Mouse (Mus musculus): ENCODE results near the gene Wfdc15b.

Gene Wfdc15b

DNA sequence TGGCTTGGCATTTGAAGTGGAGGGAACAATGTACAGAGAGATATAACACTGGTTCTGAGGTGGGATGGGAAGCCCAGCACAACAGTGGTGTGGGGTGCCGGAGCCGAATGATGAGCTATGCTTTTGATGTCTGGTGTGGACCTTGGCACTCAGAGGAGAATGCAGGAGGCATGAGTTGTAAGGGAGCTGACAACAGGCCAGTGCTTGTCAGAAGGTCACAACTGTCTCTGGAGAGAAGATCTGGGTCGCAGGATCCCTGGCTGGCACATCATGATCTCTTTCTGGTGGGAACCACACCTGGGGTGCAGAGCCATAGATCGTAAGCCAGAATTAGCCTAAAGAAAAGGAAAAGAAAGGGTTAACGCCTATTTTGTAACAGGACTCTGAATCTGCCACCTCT, 43.6 kb downstream of the Wfdc15b start:
- no peak for DNase-seq

DNA sequence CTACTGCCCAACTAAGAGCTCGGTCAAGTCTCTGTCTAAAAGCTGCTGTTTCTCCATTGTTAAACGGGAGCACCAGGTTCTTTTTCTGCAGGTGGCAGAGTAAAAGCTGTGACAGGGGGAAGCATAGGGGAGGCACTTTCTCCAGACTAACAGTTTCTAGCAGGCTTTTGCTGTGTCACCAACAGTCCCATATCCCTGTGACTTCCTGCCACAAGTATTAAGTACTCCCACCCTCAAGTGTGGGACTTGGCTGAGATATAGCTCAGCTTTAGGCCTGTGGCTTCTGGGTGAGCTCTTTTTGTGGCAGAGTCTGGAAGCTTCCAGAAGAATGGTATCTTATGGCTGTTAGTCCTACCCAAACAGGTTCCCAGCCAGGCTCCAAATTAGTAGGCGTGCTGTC, 45.6 kb downstream of the Wfdc15b start:
- DNase-seq, result no peak

GRCm38 (mm10) chr2:164174649-164175395, 46.6 kb downstream of the Wfdc15b start:
- peak; percentile 17 to 23 for DNase-seq

DNA sequence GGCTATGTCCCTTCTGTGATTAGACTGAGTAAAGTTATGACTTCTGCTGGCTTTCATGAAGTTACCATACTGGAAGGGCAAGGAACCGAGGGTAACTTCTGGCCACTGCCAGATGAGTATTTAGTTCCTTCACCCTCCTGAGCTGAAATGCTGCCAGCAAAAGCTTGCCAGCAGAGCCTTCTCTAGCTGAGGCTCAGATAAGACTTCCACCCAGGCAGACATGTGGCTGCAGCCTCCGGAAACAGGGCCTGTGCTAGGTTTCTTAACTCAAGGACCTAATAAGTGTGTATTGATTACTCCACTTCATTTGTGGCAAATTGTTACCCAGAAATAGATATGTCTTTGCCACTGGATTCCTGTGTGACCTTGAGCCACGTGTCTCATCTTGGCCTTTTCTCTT, 48.1 kb downstream of the Wfdc15b start:
- peak; percentile 24 to 33 for DNase-seq

DNA sequence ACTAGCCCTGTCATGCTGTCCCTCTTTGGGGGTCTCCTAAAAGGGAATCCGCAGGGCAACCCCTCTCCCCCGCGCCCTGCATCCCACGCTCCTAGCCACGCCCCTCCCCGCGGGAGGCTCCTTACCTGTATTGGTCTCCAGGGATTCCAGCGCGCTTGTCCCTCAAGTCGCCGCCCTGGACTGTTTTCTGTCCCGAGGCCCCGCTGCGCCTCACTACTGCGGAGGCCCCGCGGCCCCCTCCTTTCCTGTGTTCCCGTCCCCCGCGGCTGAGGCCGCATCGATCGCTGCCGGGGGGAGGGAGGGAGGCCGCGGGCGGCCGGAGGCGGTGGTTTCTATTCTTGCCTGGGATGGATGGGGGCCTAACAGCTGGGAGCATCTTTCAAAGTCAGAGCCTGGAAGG, 50.6 kb downstream of the Wfdc15b start, which contains the start of gene Kcns1:
TSS of gene Kcns1 (minus strand) at position 212 of the 400 bp plus-strand sequence.
- peak; percentile 19 to 28 for DNase-seq

- no peak for DNase-seq
Observed at GRCm38 (mm10) chr2:164170326-164170725, 51.1 kb downstream of the Wfdc15b start.

DNA sequence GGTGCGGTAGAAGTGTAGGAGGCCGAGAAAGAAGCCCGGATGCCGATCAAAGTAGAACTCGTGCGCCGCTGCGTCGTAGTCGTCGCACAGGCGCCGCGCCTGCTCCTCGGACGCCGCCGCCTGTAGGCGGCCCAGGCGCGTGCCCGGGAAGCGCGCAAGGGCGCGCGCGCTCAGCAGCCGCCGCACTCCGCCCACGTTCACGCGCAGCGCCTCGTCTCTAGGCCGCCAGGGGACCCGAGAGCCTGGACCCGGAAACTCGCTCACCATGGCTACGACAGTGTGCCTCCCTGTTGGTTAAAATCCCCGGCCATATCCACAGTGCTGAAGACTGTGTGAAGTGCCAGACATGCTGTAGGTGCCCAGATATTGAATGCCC, 52.9 kb downstream of the Wfdc15b start:
- DNase-seq, result peak; percentile 26 to 29

DNA sequence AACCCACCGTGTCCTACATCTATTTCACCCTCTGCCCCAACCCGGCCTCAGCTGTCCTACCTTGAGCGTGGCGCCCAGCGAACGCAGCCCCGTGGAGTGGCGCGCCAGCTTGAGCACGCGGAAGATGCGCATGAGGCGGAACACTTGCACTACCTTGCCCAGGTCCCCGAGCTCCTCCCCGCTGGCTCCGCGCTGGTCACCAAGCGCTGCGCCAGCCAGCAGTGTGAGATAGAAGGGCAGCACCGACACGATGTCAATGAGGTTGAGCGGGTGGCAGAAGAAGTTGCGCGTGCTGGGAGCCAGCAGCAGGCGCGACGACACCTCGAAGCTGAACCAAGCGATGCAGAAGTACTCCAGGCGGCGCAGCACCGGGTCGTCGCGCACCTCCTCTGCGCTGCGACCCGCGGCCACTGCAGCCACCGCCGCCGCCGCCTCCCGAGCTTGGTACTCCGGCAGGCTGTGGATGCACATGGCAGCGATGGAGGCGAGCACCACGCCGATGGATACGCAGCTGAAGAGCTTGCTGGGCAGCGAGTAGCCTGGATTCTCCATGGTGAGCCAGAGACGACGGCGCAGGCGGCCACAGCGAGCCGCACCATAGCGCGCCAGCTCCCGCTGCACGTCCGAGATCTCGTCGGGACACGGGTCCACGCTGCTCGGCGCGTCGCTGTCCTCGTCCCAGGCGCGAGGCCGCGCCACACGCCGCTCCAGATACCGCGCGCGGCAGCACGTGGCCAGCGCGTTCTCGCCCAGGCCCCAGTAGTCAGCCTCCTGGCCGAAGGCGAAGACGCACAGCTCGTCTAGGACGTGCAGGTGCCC, 53.5 kb downstream of the Wfdc15b start:
- DNase-seq, result peak; percentile 17 to 27

DNA sequence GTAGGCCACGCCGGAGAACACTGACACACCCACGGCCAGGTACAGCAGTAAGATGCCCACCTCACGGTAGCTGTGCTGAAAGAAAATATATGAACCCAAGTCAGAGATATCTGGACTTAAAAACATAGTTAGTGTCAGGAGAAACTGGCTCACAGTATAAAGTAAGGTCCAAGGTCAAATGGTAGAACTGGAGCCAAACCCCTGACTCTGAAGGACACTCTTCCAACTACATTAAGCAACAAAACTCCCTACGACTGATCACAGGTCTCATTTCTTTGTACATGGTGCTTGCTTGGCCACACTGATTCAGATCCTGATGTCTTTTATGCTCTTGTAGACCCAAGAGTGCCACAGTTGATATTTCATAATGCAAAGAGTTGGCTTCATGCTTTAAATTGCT, 56.5 kb downstream of the Wfdc15b start:
- no peak for DNase-seq

Measured in cerebellum, postnatal 10 days (tissue).